Mouse (Mus musculus): ENCODE data around the gene Tiam2. TPM values are rescaled to one million over a fixed set of nuclear protein-coding genes. Genes with fewer than 3 reads are reported as not detected.

Tiam2 gene
- polyA plus RNA-seq, 2 experiments from 2014 or later: 0.79 to 1.3 TPM

- ATAC-seq: no peak
Measured at GRCm38 (mm10) chr17:3570876-3571275, 244.5 kb downstream of the Tiam2 start.

Other genes starting within 250 kb of the Tiam2 start
- 10 to 100 TPM; 23.4 to 25.5 TPM for gene Scaf8, start 211.6 kb upstream of the Tiam2 start, polyA plus RNA-seq (2017; shearing (Covaris generic))
- not detected for gene Cldn20, start 206.0 kb downstream of the Tiam2 start, polyA plus RNA-seq (2017; shearing (Covaris generic))
- 1 to 10 TPM; 9.7 to 10.0 TPM for gene Tfb1m, start 231.2 kb downstream of the Tiam2 start, polyA plus RNA-seq (2017; shearing (Covaris generic))